Mouse (Mus musculus) retina, embryonic 14.5 days (tissue): Measurements from ENCODE around the gene Taf15.
A peak's percentile ranks its signal among the peaks of the same experiment; 100 is the strongest.

Experiments used
- DNase-seq: peaks from one replicate; pipeline ENCODE4 v3.0.0-alpha.2; 2015; ENCODE audit warnings: low spot score

Taf15 gene

GRCm38 (mm10) chr11:83457257-83457656 is 15.6 kb upstream of the Taf15 start:
- no peak for DNase-seq

DNA sequence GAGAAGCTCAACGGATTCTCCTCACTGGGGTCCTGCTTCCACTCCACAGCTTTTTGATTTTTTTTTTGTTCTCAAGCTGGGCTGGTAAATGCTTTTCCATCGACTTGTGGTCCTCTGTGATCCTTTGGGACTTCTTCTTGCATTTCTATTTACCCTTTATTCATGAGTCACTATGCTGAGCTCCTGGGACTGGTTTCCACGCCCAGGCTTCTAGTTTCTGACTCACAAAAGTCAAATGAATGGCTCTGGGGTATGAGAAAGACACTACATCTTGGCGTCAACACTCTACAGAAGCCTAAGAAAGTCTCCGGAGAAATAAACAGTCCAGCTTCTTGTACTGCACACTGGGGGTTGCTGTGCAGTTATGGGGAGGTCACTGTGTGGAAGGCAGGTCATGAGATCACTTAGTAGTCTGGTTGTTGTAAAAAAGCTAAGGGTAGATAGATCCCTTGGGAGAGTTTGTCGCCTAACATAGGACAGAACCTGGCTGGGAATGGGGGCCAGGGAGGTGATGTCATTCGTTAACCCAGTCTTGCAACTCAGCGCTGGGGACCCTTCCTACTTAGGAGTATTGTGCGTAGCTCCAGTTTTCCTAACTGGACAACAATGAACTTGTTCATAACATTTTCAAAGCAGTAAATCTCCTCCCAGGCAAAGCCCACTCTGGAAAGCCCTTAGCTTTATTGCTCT is 14.8 kb upstream of the Taf15 start:
- no peak for DNase-seq

GRCm38 (mm10) chr11:83461462-83462027 is 11.3 kb upstream of the Taf15 start:
- DNase-seq, result no peak

DNA sequence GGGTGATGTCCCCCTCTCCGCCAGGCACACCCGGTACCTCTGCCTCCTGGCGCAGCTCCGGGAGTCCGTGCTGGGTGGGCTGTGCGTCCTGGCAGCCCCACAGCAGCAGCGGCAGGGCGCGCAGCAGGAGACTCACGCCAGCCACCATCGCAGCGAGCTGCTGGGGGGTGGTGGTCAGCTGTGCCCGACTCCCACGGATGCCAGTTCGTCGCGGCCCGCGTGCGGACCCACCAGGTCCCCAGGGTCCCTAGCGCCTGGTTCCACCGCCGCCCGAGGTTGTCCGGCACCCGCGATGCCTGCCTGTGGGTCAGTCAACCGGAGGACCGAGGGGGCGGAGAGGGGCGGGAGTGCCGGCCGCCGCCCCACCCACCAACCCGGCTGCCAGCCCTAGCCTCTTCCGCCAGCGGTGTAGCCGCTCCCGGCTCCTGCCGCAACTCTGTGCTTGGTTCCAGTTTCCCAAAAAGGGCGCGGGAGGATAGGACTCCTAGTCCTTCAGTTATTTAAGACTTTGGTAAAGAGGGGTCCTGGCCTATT is 10.1 kb upstream of the Taf15 start, which contains the start of gene Mmp28:
Gene Mmp28 (minus strand): TSS at position 361 of the 534 bp plus-strand sequence.
- peak; percentile 70 for DNase-seq

- no peak for DNase-seq
Measured at GRCm38 (mm10) chr11:83465976-83466375, 6.9 kb upstream of the Taf15 start.

DNA sequence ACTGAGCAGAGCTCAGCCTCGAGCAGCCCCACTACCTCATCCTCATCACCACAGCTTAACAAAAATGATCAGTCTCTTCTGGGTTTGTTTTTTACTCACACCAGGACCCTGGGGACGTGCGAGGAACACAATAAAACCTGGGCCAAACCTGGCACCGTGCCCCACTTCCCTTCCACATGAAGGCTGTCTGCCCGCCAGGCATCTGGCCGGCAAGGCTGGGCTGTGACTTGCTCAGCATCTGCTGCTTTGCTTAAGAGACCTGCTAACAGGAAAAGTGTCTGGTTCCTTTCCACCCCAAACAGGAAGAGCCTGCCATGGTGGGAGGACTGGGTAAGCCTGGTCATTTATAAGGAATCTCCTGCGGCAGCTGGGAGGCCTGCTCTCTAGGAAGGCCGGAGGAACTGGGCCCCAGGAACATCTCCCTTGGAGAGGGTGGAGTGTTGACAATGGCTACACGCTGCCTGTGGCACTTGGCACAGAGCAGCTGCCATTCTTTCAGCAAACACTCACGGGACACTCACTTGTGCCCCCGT is 5.7 kb upstream of the Taf15 start:
- DNase-seq, result no peak

DNA sequence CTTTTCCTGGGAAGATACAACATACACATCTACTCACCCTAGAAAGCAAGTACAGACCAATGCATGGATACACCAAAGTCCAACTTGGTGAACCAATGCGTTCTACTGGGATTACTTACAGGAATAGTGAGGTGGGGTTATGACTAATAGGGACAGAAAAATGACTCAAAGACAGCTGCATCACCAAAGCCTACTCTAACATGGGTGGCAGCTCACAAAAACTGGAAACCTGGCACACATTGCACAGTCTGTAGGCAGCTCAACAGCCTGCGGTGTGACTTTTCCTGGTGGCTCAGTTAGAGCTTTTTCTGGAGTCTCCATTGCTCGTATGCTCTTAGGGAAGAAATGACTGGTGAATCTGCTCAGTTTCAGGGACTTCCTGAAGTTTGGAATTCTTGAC is 4.1 kb upstream of the Taf15 start:
- no peak for DNase-seq

GRCm38 (mm10) chr11:83471766-83472165 is 1.1 kb upstream of the Taf15 start:
- DNase-seq, result no peak

DNA sequence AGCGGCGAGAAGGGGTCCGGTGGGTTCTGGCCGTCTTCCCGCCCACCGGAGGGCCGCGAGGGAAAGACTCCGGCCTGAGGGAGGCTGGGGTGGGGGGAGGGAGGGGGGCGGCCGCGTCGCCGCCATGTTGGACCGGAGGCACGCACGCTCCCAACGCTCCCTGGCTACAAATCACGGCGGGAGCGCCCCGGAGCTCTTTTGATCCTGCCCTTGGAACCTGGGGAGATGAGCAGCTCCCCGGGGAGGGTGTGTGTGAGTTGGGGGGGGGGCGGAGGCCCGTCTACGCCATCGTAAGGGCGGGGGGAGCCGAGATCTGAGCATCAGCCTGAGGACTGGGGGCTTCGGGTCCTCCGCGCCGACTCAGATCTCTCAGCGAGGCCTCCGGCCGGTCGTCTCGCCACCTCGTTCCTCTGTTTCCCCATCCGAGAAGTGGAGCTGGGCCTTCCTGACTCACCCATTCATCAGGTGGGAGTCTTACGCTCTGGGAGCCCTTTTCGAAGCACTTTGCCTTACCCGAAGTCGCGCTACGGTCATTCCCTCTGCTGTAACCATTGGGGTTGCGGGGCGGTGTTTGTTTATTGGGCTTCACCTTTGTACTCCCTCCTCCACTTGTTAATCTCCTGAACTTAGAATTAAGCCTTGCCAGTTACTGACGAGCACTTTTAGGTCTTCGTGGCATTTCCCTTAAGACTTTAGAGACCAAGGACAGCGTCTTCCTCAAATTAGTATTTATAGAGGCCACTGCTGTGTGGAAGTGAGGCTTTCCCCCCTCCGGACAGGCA is 540 bp downstream of the Taf15 start:
- no peak for DNase-seq

DNA sequence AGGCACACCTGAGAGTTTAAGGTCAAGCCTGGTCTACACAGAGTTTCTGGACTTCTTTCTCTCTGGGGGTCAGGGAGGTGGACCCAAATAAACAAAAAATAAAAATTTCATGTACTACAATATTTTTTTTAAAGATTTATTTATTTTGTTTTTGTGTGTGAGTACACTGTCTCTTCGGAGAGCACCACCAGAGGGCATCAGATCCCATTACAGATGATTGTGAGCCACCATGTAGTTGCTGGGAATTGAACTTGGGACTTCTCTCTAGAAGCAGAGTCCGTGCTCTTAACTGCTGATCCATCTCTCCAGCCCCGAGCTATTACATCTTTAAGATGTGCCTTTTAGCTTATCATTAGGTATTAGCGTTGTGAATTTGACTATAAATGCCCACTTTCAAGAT is 18.6 kb downstream of the Taf15 start:
- DNase-seq, result peak; percentile 21

- DNase-seq, result no peak
Measured at GRCm38 (mm10) chr11:83495571-83495970, 22.7 kb downstream of the Taf15 start.

DNA sequence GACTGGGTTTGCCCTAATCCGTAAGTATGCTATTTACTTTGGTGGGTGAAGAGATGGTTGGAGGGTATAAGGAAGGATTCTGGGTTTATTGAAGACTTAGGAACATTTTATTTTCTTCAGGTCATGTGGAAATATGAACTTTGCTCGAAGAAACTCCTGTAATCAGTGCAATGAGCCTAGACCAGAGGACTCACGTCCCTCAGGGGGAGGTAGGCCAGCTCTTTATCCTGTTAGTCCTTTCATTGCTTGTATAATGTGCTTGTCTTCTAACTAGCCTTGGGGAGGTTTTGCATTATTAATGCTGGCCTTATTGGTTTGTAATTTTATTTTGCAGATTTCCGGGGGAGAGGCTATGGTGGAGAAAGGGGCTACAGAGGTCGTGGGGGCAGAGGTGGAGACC is 31.4 kb downstream of the Taf15 start:
- no peak for DNase-seq

GRCm38 (mm10) chr11:83509521-83509920 is 36.6 kb downstream of the Taf15 start:
- no peak for DNase-seq

DNA sequence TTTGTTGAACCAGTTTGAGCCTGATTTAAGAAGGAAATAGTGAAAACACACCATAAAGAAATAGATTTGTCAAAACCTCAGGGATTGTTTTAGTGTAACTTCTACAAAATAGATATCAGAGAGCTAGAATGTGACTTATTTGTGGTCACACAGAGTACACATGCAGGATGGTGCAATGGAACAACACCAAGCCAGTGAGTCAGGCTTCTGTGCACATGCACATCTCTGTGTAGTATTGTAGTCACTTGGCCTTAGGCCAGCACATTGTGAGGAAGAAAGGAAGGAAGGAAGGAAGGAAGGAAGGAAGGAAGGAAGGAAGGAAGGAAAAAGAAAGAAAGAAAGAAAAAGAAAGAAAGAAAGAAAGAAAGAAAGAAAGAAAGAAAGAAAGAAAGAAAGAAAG is 44.3 kb downstream of the Taf15 start:
- DNase-seq, result no peak

DNA sequence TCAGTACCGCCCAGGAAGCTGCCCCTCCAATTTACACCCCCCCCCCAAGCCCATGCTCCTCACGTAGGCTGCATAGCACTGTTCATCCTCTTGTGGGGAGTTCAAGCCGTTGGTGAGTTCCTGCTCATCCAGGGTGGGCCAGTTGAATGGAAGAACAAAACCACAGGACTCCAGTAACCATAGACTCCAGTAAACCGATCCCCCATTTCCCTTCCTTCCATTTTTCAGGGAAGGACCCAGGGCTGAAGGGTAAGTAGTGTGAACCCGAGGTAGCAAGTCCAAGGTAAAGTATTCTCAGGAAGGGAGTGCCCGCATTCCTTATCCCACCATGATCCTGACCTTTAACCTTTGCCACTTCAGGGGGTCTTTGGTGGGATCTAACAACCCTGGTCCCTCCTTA is 45.5 kb downstream of the Taf15 start:
- DNase-seq, result no peak

GRCm38 (mm10) chr11:83522075-83522474 is 49.2 kb downstream of the Taf15 start, which contains the start of gene Heatr9:
Gene Heatr9, minus strand, starts transcription at chr11:83522175.
- no peak for DNase-seq

DNA sequence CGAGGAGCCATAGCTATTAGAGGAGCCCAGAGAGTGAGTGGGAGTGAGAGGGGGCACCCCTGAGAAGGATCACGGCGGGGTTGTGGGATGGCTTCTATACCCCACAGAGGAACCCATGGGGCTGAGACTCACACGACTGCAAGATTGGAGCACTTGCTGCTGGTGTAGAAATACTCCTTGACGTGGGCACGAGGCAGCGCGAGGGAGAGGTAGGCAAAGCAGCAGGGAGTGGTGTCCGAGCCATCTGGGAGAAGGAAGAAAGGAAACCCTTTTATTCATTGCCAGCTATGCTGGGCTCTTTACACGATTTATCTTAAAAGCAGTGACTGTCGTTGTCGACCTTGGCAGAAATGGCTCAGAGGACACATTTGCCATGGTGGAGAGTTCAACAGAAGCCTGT is 56.1 kb downstream of the Taf15 start:
- no peak for DNase-seq

DNA sequence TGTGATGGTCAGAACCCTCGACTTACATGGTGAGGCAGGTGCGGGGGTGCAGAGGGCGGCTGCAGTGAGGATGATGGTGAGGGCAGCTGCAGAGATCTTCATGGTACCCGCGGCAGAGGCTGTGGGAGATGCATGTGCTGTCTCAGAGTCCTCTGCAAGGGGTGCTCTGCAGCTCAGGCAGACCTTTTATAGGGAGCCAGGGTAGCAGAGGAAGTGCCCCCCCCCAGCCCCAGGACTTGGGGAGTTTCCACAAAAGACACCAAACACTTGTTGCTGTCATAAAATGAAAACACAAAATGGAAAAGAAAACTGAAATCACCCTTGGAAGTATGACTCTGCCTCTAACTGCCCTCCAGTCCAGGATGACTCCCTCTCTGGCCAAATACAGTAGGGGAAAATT is 57.5 kb downstream of the Taf15 start, which contains the start of gene Ccl5:
Gene Ccl5 (minus strand): TSS at position 159 of the 400 bp plus-strand sequence.
- DNase-seq, result no peak

DNA sequence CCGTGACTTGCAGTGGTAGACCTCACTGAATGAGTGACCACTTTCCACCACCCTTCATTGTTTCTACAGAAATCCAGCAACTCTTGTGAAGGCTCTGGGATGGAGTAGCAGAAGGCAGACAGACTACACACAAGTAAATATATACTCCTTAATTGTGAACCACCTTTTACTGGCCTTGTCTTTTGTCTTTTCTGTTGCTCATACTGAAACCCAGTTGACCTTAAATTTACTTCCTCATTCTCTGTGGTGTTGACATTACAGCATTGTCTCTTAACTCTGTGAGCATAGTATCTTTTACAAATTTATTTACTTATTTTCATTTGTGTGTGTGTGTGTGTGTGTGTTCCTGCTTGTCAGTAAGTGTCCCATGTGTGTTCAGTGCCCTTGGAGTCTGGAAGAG is 60.3 kb downstream of the Taf15 start:
- no peak for DNase-seq

DNA sequence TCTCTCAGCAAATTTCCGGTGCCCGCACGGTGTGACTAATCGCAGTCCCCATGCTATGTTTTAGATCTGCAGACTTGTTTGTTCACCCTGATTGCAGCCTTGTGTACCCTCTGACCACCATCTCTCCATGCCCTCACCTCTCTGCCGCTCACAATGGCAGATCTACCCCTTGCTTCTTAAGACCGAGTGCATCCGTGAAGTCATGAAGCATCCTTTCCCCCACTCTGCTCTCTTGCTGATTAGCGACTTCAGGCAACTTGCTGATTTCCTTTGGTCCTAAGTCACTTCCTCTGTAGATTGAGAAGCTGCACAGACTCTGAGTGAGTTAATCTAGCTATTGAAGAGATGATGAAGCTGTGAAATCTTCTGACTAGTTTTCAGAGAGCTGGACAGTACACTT is 61.3 kb downstream of the Taf15 start:
- DNase-seq, result no peak

GRCm38 (mm10) chr11:83534609-83535423 is 61.9 kb downstream of the Taf15 start:
- DNase-seq, result no peak

DNA sequence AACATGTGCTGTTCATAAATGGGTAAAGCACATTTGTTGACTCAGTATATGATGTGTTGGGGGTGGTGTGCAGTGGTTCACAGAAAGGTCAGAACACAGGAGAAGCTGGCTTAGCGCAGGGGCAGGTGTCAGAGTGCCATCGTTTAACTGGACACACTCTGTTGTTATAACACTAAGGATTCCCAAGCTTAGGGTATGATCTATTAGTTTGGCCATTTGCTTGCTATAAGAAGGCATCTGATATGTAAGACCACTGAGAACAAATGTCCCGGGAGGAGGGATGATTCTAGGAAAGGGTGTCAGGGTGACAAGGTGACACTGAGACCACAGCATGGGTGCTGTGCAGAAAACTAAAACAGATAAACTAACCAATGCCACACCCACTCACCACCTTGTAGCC is 63.9 kb downstream of the Taf15 start:
- DNase-seq, result no peak
